Comparison of ENCODE assay signal across 16 mouse cellular contexts in genomic region chr3:146032976-146033375, GRCm38 (mm10).
"Had no signal": no experiment of that assay in that cellular context is flagged by ENCODE, and none has a peak within 500 bp of the region (broad histone marks: within the 10 kb centered on the region; RNA-seq: fewer than 3 reads in every experiment).

No protein-coding gene starts in this region.

- H3K27ac ChIP-seq: neural tube, embryonic 13.5 days; neural tube, embryonic 15.5 days; stomach, embryonic 15.5 days; stomach, postnatal 0 days had no signal

- H3K4me3 ChIP-seq: neural tube, embryonic 13.5 days; neural tube, embryonic 15.5 days; stomach, embryonic 15.5 days had no signal

- H3K9me3 ChIP-seq: neural tube, embryonic 13.5 days; neural tube, embryonic 15.5 days; stomach, embryonic 15.5 days had no signal

- H3K9ac ChIP-seq: neural tube, embryonic 13.5 days; neural tube, embryonic 15.5 days; stomach, embryonic 15.5 days had no signal

- H3K4me2 ChIP-seq: neural tube, embryonic 13.5 days; neural tube, embryonic 15.5 days; stomach, embryonic 15.5 days had no signal

- H3K36me3 ChIP-seq: neural tube, embryonic 13.5 days; neural tube, embryonic 15.5 days; stomach, embryonic 15.5 days had no signal

- DNase-seq: retina, postnatal 1 day; right cerebral cortex, adult 18-20 months; right cerebral cortex, postnatal 14 days; right cerebral cortex, postnatal 25 days; right cerebral cortex, postnatal 4 days; spleen, adult 18-20 months; thymus, adult 18-20 months; thymus, adult 2 months; thymus, postnatal 14 days; thymus, postnatal 25 days; thymus, postnatal 36 days; thymus, postnatal 4 days had no signal

- H3K27me3 ChIP-seq: neural tube, embryonic 13.5 days; neural tube, embryonic 15.5 days; stomach, embryonic 15.5 days had no signal

- H3K4me1 ChIP-seq: stomach, embryonic 15.5 days had no signal
